Mouse (Mus musculus): ENCODE data around the gene Asb6.

- no peak for TF ChIP-seq CTCF (conservative IDR thresholded peaks at IDR 0.05; ENCODE audit: low read length)
- TF ChIP-seq POU5F1 (IDR thresholded peaks at IDR 0.05; ENCODE audit: borderline replicate concordance, low read length): no peak
Measured at GRCm38 (mm10) chr2:30833644-30834043, 3.5 kb upstream of the Asb6 start.
